Mouse (Mus musculus): ENCODE measurements around the gene Zfp319. TPM values are rescaled to one million over a fixed set of nuclear protein-coding genes. Genes with fewer than 3 reads are reported as not detected.

The Zfp319 gene
- polyA plus RNA-seq, 1 experiment from 2014 or later = 6.6 TPM

DNA sequence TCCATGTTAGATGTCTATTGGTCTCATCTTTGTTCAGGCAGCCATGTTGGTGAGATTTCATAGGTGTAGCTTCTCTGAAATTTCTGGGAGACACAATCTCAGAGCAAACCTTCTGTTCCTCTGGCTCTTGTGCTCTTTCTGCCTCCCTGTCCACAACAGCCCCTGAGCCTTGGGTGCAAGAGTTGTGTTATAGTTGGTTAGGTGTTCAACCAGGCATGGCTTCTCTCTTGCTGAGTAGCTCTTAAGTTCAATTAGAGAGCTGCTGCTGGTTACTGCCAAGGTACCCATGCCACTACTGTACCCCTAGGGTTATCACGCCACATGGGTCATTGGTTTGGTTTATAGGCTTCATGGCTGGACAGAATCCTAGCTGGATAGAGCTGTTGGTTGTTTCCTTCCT is 16.4 kb downstream of the Zfp319 start:
- Histone ChIP-seq H3K4me1 (replicated peaks; ENCODE audit: insufficient read depth, low read length) (0 out of 2 replicates have a peak, but pooled peaks cover 3% of the 10 kb centered on the region), H3K27ac (no peak overlapping the region), H3K9ac (ENCODE audit: low read depth, low read length) (no peak overlapping the region), H3K36me3 (ENCODE audit: insufficient read depth, low read length) (no peaks in the 10 kb centered on the region), H3K9me3 (replicated peaks; ENCODE audit: low read length) (no peaks in the 10 kb centered on the region), H3K27me3 (ENCODE audit: insufficient read depth, low read length) (no peaks in the 10 kb centered on the region), H3K4me2 (ENCODE audit: low read length) (no peak overlapping the region), H3K4me3 (replicated peaks; ENCODE audit: low read depth, low read length) (no peak overlapping the region)
- DNase-seq (ENCODE audit: low spot score) (no peak), ATAC-seq (replicated peaks; ENCODE audit: low FRiP score, low read depth) (0 out of 2 replicates have a peak, but pooled peaks have one; percentile 52)
- TF ChIP-seq CTCF (IDR thresholded peaks at IDR 0.05; ENCODE audit: low read depth) = no peak
- WGBS = 79% methylated on average over 1 of the region's 1 CpGs

DNA sequence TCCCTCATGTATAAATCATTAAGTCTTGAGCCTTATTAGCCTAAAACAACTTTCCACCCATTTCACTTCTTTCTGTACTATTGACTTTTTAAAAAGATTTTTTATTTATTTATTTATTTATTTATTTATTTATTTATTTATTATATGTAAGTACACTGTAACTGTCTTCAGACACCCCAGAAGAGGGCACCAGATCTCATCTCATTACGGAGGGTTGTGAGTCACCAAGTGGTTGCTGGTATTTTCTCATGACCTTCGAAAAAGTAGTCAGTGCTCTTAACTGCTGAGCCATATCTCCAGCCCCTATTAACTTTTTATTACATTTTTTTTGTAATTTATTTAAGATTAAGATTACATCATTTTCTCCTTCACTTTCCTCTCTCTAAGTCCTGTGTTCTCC is 17.0 kb downstream of the Zfp319 start:
- Histone ChIP-seq H3K27ac (no peak overlapping the region), H3K9ac (ENCODE audit: low read depth, low read length) (no peak overlapping the region), H3K36me3 (ENCODE audit: insufficient read depth, low read length) (no peaks in the 10 kb centered on the region), H3K27me3 (ENCODE audit: insufficient read depth, low read length) (no peaks in the 10 kb centered on the region), H3K4me3 (replicated peaks; ENCODE audit: low read depth, low read length) (no peak overlapping the region), H3K4me1 (replicated peaks; ENCODE audit: insufficient read depth, low read length) (no peaks in the 10 kb centered on the region), H3K4me2 (ENCODE audit: low read length) (no peak overlapping the region), H3K9me3 (replicated peaks; ENCODE audit: low read length) (no peaks in the 10 kb centered on the region)
- ATAC-seq (replicated peaks; ENCODE audit: low FRiP score, low read depth) = no peak
- no peak for TF ChIP-seq CTCF (IDR thresholded peaks at IDR 0.05; ENCODE audit: low read depth)
- WGBS = 59% methylated on average over 2 of the region's 2 CpGs
- DNase-seq (ENCODE audit: low spot score) = no peak

DNA sequence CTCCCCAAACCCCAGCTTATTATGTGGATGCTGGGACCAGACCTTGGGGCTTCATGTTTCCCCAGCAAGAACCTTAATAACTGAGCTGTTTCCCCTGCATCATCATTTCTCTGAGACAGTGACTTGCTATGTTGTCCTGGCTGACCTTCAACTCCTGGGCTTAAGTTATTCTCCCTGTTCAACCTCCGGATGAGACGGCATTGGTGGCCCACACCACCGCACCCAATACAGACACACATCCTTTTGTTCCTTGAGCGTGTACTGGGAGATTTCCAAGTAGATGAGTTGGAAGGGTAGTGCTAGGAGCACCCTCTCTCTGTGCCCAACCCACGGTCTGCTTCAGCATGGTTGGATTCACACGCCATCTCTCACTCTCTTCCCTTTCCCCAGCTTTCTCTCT is 17.9 kb downstream of the Zfp319 start:
- H3K27me3 ChIP-seq (ENCODE audit: insufficient read depth, low read length) = no peaks in the 10 kb centered on the region
- no peak for ATAC-seq (replicated peaks; ENCODE audit: low FRiP score, low read depth)
- no peak for TF ChIP-seq CTCF (IDR thresholded peaks at IDR 0.05; ENCODE audit: low read depth)
- H3K4me2 ChIP-seq (ENCODE audit: low read length) = no peak overlapping the region
- WGBS = 84% methylated on average over 6 of the region's 6 CpGs
- H3K27ac ChIP-seq = no peak overlapping the region
- no peaks in the 10 kb centered on the region for H3K9me3 ChIP-seq (replicated peaks; ENCODE audit: low read length)
- no peaks in the 10 kb centered on the region for H3K36me3 ChIP-seq (ENCODE audit: insufficient read depth, low read length)
- H3K4me1 ChIP-seq (replicated peaks; ENCODE audit: insufficient read depth, low read length) = no peaks in the 10 kb centered on the region
- no peak overlapping the region for H3K9ac ChIP-seq (ENCODE audit: low read depth, low read length)
- DNase-seq (ENCODE audit: low spot score) = no peak
- H3K4me3 ChIP-seq (replicated peaks; ENCODE audit: low read depth, low read length) = no peak overlapping the region

- 70% methylated on average over 18 of the region's 18 CpGs for WGBS
- Histone ChIP-seq H3K4me2 (ENCODE audit: low read length) (no peak overlapping the region), H3K4me1 (replicated peaks; ENCODE audit: insufficient read depth, low read length) (no peaks in the 10 kb centered on the region), H3K36me3 (ENCODE audit: insufficient read depth, low read length) (no peaks in the 10 kb centered on the region), H3K9ac (ENCODE audit: low read depth, low read length) (no peak overlapping the region), H3K27ac (no peak overlapping the region), H3K9me3 (replicated peaks; ENCODE audit: low read length) (no peaks in the 10 kb centered on the region), H3K4me3 (replicated peaks; ENCODE audit: low read depth, low read length) (no peak overlapping the region), H3K27me3 (ENCODE audit: insufficient read depth, low read length) (no peaks in the 10 kb centered on the region)
- TF ChIP-seq CTCF (IDR thresholded peaks at IDR 0.05; ENCODE audit: low read depth) = peak; percentile 36; the same call in 1 of the 2 replicates
- no peak for ATAC-seq (replicated peaks; ENCODE audit: low FRiP score, low read depth)
- no peak for DNase-seq (ENCODE audit: low spot score)
Measured at GRCm38 (mm10) chr8:95312836-95313235, 18.9 kb downstream of the Zfp319 start.

GRCm38 (mm10) chr8:95310342-95310970 is 21.3 kb downstream of the Zfp319 start, which contains the start of gene Tepp:
TSS of gene Tepp (plus strand) at chr8:95310566.
- no peak within 1 kb of the TSS for H3K4me2 ChIP-seq (ENCODE audit: low read length)
- TF ChIP-seq CTCF (IDR thresholded peaks at IDR 0.05; ENCODE audit: low read depth) = no peak
- H3K36me3 ChIP-seq (ENCODE audit: insufficient read depth, low read length) = no peaks in the 10 kb centered on the region
- DNase-seq (ENCODE audit: low spot score) = no peak
- ATAC-seq (replicated peaks; ENCODE audit: low FRiP score, low read depth) = no peak
- whole genome bisulfite sequencing = 42% methylated on average over 6 of the region's 6 CpGs
- no peaks in the 10 kb centered on the region for H3K4me1 ChIP-seq (replicated peaks; ENCODE audit: insufficient read depth, low read length)
- H3K27me3 ChIP-seq (ENCODE audit: insufficient read depth, low read length) = no peaks in the 10 kb centered on the region
- H3K27ac ChIP-seq = no peak within 1 kb of the TSS
- no peaks in the 10 kb centered on the region for H3K9me3 ChIP-seq (replicated peaks; ENCODE audit: low read length)
- H3K9ac ChIP-seq (ENCODE audit: low read depth, low read length) = no peak within 1 kb of the TSS
- no peak within 1 kb of the TSS for H3K4me3 ChIP-seq (replicated peaks; ENCODE audit: low read depth, low read length)

DNA sequence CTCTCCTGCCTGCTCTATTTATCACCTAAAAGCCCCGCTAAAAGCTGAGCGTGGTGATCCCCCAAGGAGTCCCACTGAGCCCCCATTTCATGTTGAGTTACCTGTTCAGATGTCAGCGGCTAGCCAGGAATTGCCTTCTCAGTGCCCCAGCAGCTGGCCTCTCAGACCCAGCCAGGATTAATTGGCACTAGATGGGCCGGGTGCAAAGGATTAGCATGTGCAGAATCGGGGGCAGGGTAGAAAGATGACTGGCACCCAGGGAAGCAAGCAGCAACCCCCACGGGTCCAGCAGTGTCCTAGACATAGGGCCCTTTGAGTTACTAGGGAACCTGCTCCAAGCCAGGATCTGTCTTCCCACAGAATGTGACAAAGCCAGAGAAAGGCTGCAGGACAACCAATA is 25.3 kb downstream of the Zfp319 start, which contains the start of gene Cngb1:
Cngb1 (minus strand) TSS at position 155 of the 400 bp plus-strand sequence.
- no peak within 1 kb of the TSS for H3K4me3 ChIP-seq (replicated peaks; ENCODE audit: low read depth, low read length)
- WGBS = 49% methylated on average over 6 of the region's 6 CpGs
- no peaks in the 10 kb centered on the region for H3K4me1 ChIP-seq (replicated peaks; ENCODE audit: insufficient read depth, low read length)
- TF ChIP-seq CTCF (IDR thresholded peaks at IDR 0.05; ENCODE audit: low read depth) = no peak
- H3K9me3 ChIP-seq (replicated peaks; ENCODE audit: low read length) = no peaks in the 10 kb centered on the region
- no peak for DNase-seq (ENCODE audit: low spot score)
- H3K4me2 ChIP-seq (ENCODE audit: low read length) = no peak within 1 kb of the TSS
- no peak within 1 kb of the TSS for H3K27ac ChIP-seq
- no peaks in the 10 kb centered on the region for H3K27me3 ChIP-seq (ENCODE audit: insufficient read depth, low read length)
- H3K36me3 ChIP-seq (ENCODE audit: insufficient read depth, low read length) = no peaks in the 10 kb centered on the region
- ATAC-seq (replicated peaks; ENCODE audit: low FRiP score, low read depth) = no peak
- no peak within 1 kb of the TSS for H3K9ac ChIP-seq (ENCODE audit: low read depth, low read length)

DNA sequence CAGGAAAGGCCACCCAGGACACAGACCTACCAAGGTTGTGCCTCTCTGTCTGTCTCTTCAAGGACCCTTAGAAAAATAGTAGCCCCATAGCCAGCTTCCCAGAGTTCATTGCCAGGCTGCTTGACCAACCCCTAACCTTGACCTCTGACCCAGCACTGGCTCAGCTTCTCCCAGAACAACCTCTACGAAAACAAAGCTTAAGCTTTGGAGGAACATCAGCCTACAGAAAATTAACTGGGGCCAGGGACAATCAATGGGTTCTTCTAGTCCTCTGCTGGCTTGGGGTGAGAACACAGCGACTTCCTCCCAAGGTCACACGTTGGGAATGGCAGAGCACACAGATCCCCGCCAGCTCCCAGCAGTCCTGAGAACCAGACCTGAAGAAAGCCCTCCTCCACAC is 26.2 kb downstream of the Zfp319 start:
- no peak for ATAC-seq (replicated peaks; ENCODE audit: low FRiP score, low read depth)
- H3K9me3 ChIP-seq (replicated peaks; ENCODE audit: low read length) = no peaks in the 10 kb centered on the region
- no peaks in the 10 kb centered on the region for H3K4me1 ChIP-seq (replicated peaks; ENCODE audit: insufficient read depth, low read length)
- DNase-seq (ENCODE audit: low spot score) = no peak
- no peak overlapping the region for H3K4me2 ChIP-seq (ENCODE audit: low read length)
- H3K4me3 ChIP-seq (replicated peaks; ENCODE audit: low read depth, low read length) = no peak overlapping the region
- no peak overlapping the region for H3K27ac ChIP-seq
- no peak overlapping the region for H3K9ac ChIP-seq (ENCODE audit: low read depth, low read length)
- no peak for TF ChIP-seq CTCF (IDR thresholded peaks at IDR 0.05; ENCODE audit: low read depth)
- no peaks in the 10 kb centered on the region for H3K36me3 ChIP-seq (ENCODE audit: insufficient read depth, low read length)
- 64% methylated on average over 4 of the region's 4 CpGs for WGBS
- no peaks in the 10 kb centered on the region for H3K27me3 ChIP-seq (ENCODE audit: insufficient read depth, low read length)

Measured in kidney, postnatal 0 days (tissue).